Mouse (Mus musculus) T-helper 2 cell (primary cell): Measurements from ENCODE around the gene Pglyrp3.
"Not testable (repeated sequence)": the region's sequence is repeated elsewhere in the genome, so short reads cannot be mapped to it uniquely, and the experiment has no call there.

Source experiments
- in situ Hi-C: fragments of 300-600 bp; cut with MboI, MseI; formaldehyde crosslinking; loops from one replicate; pipeline ENCODE4 v1.15.1; 2025; ENCODE audit warnings: high pct_unique_total_duplicates

Pglyrp3 gene

DNA sequence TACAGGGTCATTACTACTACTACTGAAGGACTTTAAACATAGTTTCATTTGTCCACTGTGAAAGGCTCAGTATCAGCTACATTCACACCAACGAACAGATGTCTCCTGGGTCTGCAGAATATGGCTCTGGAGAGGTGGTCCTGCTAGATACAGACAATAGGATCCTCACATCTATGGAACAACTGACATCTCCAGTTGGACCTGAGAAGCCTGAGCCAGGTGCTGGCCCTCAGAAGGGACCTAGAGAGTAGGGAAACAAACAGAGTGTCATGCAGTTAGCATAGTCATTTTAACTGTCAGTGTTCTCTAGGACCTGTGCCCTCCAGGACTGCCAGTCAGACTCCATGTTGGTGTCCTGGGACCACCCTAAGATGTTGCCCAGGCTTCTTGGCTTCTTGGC, at the start of gene Pglyrp3:
Gene Pglyrp3 (plus strand): TSS at position 301 of the 400 bp plus-strand sequence.
- in situ Hi-C loops, result no loop called here

GRCm38 (mm10) chr3:92011001-92011400, 3.4 kb upstream of the Pglyrp3 start:
- in situ Hi-C loops, result no loop called here

GRCm38 (mm10) chr3:92024541-92024940, 10.2 kb downstream of the Pglyrp3 start:
- in situ Hi-C loops, result not testable (repeated sequence)

DNA sequence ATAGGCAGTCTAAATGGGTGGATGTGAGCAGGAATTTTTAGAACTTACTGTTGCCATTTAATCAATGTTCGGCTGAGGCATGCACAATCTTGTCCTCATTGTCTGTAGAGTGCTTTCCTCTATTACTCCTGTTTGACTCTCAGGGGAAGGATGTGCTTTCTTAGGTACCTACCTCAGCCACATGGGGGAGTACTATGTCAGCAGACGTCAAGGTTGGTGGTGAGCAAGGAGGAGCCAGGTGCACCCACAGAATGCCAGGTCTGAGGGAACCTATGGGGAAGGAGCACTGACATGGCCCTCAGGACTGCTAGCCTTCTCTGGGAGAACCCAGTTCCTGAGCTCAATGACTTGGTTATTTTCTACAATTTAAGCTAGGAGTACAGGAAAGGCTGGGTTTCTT, 18.8 kb downstream of the Pglyrp3 start:
- in situ Hi-C loops, result no loop called here

DNA sequence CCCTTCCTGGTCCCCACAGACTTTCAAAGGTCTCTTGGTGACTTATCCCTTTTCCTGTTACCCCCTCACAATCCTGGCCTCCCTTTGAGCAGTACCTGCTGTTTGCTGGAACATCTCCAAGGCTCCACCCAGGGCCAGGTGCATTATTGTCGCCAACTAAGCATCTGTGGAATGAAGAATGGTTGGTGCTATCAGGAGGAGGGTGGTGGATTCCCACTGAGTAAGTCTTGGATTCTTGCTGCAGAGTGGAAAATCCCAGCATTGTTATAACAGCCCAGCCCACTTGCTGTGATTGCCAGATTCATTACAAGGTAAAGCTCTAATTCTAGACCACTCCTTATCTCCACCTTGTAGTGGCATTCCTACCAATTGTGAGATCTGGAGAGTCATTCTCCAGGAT, 19.5 kb downstream of the Pglyrp3 start:
- in situ Hi-C loops, result no loop called here

DNA sequence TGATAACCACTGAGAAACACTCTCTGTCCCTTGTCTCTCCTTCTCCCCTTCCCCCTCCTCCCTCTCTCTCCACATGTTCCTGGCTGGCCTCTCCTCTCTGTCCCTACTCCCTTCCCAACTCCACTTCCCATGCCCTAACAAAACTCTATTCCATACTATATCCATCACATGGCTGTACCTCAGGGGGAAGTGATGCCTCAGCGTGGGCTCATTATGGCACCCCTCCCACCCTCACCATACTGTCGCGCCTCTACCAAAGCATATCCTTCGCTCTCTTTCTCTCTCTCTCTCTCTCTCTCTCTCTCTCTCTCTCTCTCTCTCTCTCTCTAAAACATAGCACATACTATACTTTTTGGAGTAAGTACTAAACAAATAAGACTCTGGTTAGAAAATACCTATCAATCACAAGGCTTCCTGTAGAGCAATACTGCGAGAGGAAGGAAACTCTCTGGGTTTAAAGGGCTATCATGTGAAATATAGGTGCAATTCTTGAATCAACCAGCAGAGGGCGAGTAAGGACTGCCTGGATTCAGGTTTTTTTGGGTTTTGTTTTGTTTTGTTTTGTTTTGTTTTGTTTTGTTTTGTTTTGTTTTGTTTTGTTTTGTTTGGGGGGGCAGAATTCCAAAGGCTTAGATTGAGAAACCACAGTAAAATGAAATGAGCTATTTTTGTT, 36.1 kb downstream of the Pglyrp3 start:
- in situ Hi-C loops, result no loop called here

GRCm38 (mm10) chr3:92080462-92081284, 66.3 kb downstream of the Pglyrp3 start:
- in situ Hi-C loops, result no loop called here
